Mouse (Mus musculus) olfactory bulb, adult 2 months (tissue): ENCODE results near the gene Aak1.

Source experiments
- CTCF ChIP-seq: fragments of 200-500 bp; IDR thresholded peaks from 2 replicates; pipeline ENCODE4 v1.5.1; 2012; ENCODE audit warnings: low read depth, mild to moderate bottlenecking, low read length, moderate library complexity; ENCODE audit not compliant: insufficient read depth
- POLR2A ChIP-seq: fragments of 200-500 bp; IDR thresholded peaks from 2 replicates; pipeline ENCODE4 v1.6.1; 2012; ENCODE audit warnings: mild to moderate bottlenecking, low read depth, low read length, moderate library complexity; ENCODE audit not compliant: insufficient read depth

DNA sequence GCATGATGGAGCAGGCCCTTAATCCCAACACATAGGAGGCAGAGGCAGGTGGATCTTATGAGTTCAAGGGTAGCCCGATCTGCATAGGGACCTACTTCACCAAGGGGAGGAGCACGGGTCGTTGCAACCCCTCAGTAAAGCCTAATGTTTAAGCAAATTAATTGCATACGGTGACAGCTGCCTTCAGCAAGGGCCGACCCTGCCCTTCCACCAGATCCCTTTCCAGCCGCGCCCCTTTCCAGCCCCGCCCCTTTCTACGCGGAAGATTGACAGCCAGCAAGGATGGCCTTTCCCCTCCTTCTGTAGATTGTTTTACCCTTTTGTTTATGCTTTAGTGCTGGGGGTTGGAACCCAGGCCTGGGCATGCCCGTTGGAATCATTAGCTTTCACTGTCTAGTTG lies 47.9 kb upstream of the Aak1 start:
- no peak for TF ChIP-seq CTCF
- TF ChIP-seq POLR2A: no peak
